Mouse (Mus musculus) heart, postnatal 4 days (tissue): ENCODE results near the gene Sult6b2. TPM values are rescaled to one million over a fixed set of nuclear protein-coding genes. Genes with fewer than 3 reads are reported as not detected.

Source experiments
- DNase-seq: peaks from one replicate; pipeline ENCODE4 v3.0.0; 2021
- total RNA-seq, 2 experiments: library from RNA; stranded (reverse); gene quantifications; 2 replicates each; pipeline ENCODE4 v1.2.3; 2021

The Sult6b2 gene
- total RNA-seq, 2 experiments from 2014 or later: not detected

DNA sequence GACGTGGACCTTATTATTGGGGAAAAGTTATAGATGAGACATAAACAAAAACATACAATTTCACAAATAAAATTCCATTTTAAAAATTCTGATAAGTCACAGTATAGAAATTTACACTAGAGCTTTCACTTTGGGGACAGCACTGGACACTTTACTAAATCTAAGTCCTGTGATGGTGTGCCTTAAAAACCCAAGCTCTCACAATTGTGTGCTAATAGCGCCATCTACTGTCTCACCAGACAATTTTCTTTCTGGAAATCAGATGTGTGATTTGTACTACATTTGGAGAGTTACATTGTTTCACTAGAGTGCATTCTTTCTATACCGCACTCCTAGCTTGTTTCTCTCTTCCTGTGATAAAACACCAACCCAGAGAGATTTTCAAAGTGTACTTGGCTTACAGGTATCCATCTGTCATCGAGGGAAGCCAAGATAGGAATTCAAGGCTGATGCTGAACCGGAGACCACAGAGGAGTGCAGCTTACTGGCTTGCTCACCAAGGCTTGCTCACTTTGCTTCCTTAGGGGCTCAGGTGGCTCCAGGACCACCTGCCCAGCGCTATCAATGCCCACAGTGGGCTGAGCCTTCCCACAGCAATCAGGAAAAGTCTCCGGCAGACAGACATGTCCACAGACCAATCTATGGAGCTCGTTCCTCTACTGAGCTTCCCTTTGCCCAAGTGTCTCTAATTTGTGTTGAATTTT lies 68.8 kb downstream of the Sult6b2 start:
- peak; percentile 37 for DNase-seq

Other genes starting within 250 kb of the Sult6b2 start
- gene Kcnj8, start 232.9 kb downstream of the Sult6b2 start, total RNA-seq: 10 to 100 TPM; 20.7 to 21.7 TPM
- 100 to 1,000 TPM; 180 to 189 TPM for gene Abcc9, start 102.2 kb downstream of the Sult6b2 start, total RNA-seq
- 10 to 100 TPM; 43.4 to 48.5 TPM for gene Cmas, start 47.8 kb downstream of the Sult6b2 start, total RNA-seq
- 1 to 10 TPM; 1.5 to 2.0 TPM for gene St8sia1, start 159.9 kb upstream of the Sult6b2 start, total RNA-seq